Mouse (Mus musculus) liver, embryonic 13.5 days (tissue): ENCODE results near the gene March8. TPM values are rescaled to one million over a fixed set of nuclear protein-coding genes. Genes with fewer than 3 reads are reported as not detected.
"Not testable (repeated sequence)": the region's sequence is repeated elsewhere in the genome, so short reads cannot be mapped to it uniquely, and the experiment has no call there.

Source experiments
- ATAC-seq: fragments of 200-750 bp; cut with Nextera tagmentation; 2 replicates; pipeline ENCODE4 v1.8.0; 2017; ENCODE audit warnings: low read depth, mild to moderate bottlenecking, moderate number of reproducible peaks, moderate library complexity
- DNase-seq: peaks from one replicate; pipeline ENCODE4 v3.0.0; 2022
- H3K27ac ChIP-seq: fragments of 300-500 bp; sonication (generic); 2 replicates; pipeline ENCODE4 v1.5.1; 2015; ENCODE audit warnings: moderate library complexity, mild to moderate bottlenecking, inconsistent platforms
- H3K27me3 ChIP-seq: fragments of 300-500 bp; sonication (generic); 2 replicates; pipeline ENCODE4 v1.6.1; 2015; ENCODE audit warnings: mild to moderate bottlenecking, inconsistent platforms
- H3K36me3 ChIP-seq: fragments of 300-500 bp; sonication (generic); 2 replicates; pipeline ENCODE4 v1.6.1; 2015; ENCODE audit warnings: mild to moderate bottlenecking, inconsistent platforms
- H3K4me1 ChIP-seq: fragments of 300-500 bp; sonication (generic); replicated peaks from 2 replicates; pipeline ENCODE4 v1.6.1; 2015; ENCODE audit warnings: inconsistent platforms
- H3K4me2 ChIP-seq: fragments of 300-500 bp; sonication (generic); 2 replicates; pipeline ENCODE4 v1.6.1; 2015; ENCODE audit warnings: inconsistent platforms, mild to moderate bottlenecking, moderate library complexity
- H3K4me3 ChIP-seq: fragments of 300-500 bp; sonication (generic); replicated peaks from 2 replicates; pipeline ENCODE4 v1.5.1; 2015; ENCODE audit warnings: mild to moderate bottlenecking, inconsistent platforms
- H3K9ac ChIP-seq: fragments of 300-500 bp; sonication (generic); 2 replicates; pipeline ENCODE4 v1.6.1; 2015; ENCODE audit warnings: mild to moderate bottlenecking, inconsistent platforms
- H3K9me3 ChIP-seq: fragments of 300-500 bp; sonication (generic); replicated peaks from 2 replicates; pipeline ENCODE4 v1.6.1; 2016; ENCODE audit warnings: inconsistent platforms
- WGBS: fragments of 180-500 bp; shearing (Covaris S2); methylation state at CpG from one replicate; pipeline ENCODE4 v1.1.7; 2015; ENCODE audit not compliant: insufficient replicate concordance; 5-methylcytosine and 5-hydroxymethylcytosine counted together
- polyA plus RNA-seq: library from polyadenylated mRNA; unstranded; fragments of >200 nt; fragmentation: Nextera tagmentation; extraction: Ambion mirVana; gene quantifications from 2 replicates; pipeline ENCODE4 v1.2.1, GENCODE M21; 2015

Gene March8
- polyA plus RNA-seq, 1 experiment from 2014 or later, result 76.9 TPM

DNA sequence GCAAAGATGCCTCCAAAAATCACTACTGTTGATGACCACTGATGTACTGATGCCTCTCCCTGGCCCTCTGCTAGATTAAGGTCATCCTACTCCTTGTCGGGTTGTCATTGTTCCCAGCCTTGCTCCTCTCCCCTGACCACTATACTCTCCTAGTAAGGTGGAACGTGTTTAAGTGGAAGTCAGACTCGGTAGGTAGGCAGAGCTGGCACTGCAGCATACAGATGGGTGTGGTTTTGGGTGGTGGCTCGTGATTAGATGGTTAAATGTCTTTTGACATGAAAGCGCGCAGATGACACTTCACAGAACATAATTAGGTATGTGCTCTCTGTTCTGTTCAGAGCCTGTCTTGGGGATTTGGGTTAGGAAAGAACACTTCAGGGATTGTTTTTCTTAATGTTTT, 12.8 kb downstream of the March8 start:
- H3K27me3 ChIP-seq, result no peaks in the 10 kb centered on the region
- WGBS, result 20% methylated on average over 6 of the region's 6 CpGs
- H3K4me1 ChIP-seq, result peaks cover 60% of the 10 kb centered on the region
- H3K9me3 ChIP-seq, result no peaks in the 10 kb centered on the region
- peak overlapping the region; percentile 97 for H3K27ac ChIP-seq
- DNase-seq (peak; percentile 73), ATAC-seq (peak; percentile 87)
- peaks cover 15% of the 10 kb centered on the region for H3K36me3 ChIP-seq
- peak overlapping the region; percentile 69 for H3K4me3 ChIP-seq
- peak overlapping the region; percentile 83 for H3K4me2 ChIP-seq
- H3K9ac ChIP-seq, result peak overlapping the region; percentile 84

DNA sequence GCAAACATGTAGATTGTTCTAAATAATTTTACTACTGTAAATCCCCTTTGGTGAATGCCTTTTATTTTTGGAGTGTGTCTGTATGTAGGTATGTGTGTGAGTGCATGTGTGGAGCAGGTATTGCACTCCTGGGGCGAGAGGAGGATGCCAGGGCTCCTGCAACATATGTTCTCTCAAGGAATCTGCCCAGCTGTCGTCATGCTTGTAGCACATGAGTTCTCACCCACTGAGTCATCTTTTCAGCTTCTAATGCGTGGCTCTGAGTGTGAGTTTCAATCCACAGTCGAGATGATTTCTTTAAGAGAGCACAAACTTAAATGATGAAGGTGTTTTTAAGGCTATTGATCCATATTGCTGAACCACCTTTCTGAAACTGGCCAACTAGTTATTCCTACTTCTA, 13.7 kb downstream of the March8 start:
- H3K4me2 ChIP-seq, result peak overlapping the region; percentile 83
- WGBS, result 60% methylated on average over 4 of the region's 4 CpGs
- H3K4me1 ChIP-seq, result peaks cover 67% of the 10 kb centered on the region
- H3K4me3 ChIP-seq, result peak overlapping the region; percentile 69
- H3K36me3 ChIP-seq, result peaks cover 13% of the 10 kb centered on the region
- peak overlapping the region; percentile 84 for H3K9ac ChIP-seq
- no peaks in the 10 kb centered on the region for H3K27me3 ChIP-seq
- no peak for DNase-seq
- H3K27ac ChIP-seq, result peak overlapping the region; percentile 97
- H3K9me3 ChIP-seq, result no peaks in the 10 kb centered on the region
- no peak for ATAC-seq

DNA sequence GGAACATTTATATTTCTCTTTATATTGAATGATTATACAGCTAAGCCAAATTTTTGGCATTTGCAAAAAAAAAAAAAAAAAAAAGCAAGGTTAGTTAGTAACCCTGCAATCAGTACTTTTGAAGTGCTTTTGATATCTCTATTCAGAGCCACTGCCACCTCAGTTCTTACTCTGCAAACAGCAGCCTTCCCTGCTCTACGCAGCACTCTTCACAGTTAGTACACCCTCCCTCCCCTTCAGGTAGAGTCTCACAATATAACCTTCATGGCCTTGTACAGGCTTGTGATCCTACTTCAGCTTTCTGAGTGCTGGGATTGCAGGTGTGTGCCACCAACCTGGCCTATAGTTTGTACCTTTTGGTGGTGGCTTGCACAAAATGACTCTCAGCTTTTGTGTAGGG, 15.6 kb downstream of the March8 start:
- DNase-seq (no peak), ATAC-seq (no peak)
- Histone ChIP-seq H3K4me3 (peak overlapping the region; percentile 51), H3K36me3 (peaks cover 22% of the 10 kb centered on the region), H3K4me1 (peaks cover 70% of the 10 kb centered on the region), H3K9me3 (no peaks in the 10 kb centered on the region), H3K27me3 (no peaks in the 10 kb centered on the region), H3K9ac (peak overlapping the region; percentile 68), H3K4me2 (peak overlapping the region; percentile 69), H3K27ac (peak overlapping the region; percentile 74)
- WGBS, result 74% methylated on average over 1 of the region's 1 CpGs

DNA sequence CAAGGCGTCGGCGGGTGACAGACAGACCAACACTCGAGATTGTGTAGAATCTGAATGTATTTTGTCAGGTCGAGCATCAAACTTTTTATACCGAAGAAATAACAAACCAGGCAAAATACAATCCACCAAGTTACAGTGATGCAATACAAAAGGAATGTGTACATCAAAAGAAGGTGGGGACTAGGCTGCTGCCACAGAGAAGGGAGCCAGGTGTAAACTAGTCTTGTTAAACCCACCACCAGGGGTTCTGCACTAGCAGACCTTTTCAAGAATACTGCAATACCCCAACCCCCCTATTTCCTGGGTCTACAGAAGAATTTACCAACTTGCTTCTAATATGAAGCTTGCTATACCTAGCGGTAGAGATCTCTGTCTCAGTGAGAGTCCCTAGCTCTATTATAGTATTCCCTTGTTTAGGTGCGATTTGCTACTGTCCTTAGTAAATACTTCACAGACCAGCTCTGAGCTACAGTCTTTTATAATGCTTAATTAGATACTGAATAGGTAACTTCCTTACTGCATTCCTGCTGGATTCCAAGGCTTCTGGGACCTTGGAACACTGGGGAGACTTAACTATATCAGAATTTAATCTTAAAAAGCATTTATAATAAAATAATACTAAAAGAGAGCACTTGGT, 18.6 kb downstream of the March8 start:
- DNase-seq, H3K27ac ChIP-seq, H3K4me3 ChIP-seq, H3K27me3 ChIP-seq, H3K9me3 ChIP-seq, H3K4me2 ChIP-seq, H3K9ac ChIP-seq, ATAC-seq: not testable (repeated sequence)
- peaks cover 35% of the 10 kb centered on the region for H3K36me3 ChIP-seq
- peaks cover 69% of the 10 kb centered on the region for H3K4me1 ChIP-seq
- WGBS, result 79% methylated on average over 8 of the region's 8 CpGs

DNA sequence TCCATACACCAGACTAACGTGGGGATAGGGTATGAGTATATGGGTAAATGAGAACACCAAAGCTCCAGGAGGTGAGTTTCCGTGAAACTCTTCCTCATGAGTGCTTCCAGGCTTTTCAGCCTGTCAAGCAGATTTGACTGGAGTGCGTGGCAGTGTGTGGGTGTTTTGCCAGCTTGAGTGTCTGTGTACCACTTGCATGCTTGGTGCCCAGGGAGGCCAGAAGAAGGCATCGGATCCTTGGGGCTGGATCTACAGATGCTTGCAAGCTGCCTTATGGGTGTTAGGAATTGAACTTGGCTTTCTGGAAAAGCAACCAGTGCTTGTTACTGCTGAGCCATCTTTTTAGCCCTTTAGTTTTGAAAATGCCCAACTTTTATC, 19.1 kb downstream of the March8 start:
- 89% methylated on average over 4 of the region's 4 CpGs for WGBS

DNA sequence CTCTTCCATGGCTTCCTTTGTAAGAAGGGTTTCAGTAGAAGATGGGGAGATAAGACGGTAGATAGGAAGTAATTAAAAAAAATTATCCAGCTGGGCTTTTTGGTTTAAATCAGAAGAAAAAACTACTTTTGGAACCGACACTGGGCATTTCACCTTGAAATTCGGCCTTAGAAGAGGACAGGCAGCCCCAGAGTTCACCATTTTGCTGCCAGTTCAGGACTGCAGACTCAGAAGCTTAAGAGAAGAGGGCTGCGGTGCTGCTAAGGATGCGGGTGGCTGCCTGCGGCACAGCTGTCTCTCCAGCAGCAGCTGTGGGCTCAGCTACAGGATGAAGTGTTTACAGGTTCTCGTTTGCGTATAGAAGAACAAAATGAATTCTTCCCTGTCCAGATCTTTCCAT, 20.2 kb downstream of the March8 start:
- H3K36me3 ChIP-seq, result peaks cover 45% of the 10 kb centered on the region
- H3K27me3 ChIP-seq, result no peaks in the 10 kb centered on the region
- 73% methylated on average over 8 of the region's 8 CpGs for WGBS

More for the DNA sequence above, 19.1 kb downstream of the March8 start:
- DNase-seq, result no peak
- Histone ChIP-seq H3K4me3 (no peak overlapping the region), H3K4me2 (0 out of 2 replicates have a peak overlapping the region, but pooled peaks have one; percentile 21), H3K27ac (no peak overlapping the region), H3K36me3 (peaks cover 40% of the 10 kb centered on the region), H3K27me3 (no peaks in the 10 kb centered on the region), H3K9ac (no peak overlapping the region), H3K9me3 (no peaks in the 10 kb centered on the region), H3K4me1 (peaks cover 71% of the 10 kb centered on the region)
- ATAC-seq, result no peak

DNA sequence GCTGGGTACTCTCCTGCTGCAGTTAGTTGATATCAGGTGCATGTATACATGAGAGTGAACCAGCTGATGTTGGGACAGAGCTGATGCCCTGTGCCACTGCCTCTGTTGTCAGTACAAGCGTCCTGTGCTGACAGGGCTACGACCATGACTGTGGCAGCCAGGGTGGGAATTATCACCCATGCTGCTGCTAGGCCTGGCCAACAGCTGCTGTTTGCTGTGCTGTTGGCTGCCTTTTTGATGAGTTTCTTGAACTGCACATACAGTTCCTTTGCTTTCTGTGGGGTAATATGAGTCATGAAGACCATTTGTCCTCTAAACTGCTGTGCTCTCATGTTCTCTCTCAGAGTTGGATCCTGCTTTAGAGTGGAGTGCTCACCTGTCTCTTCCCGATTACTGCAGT, 21.4 kb downstream of the March8 start:
- ATAC-seq, result no peak
- WGBS, result 73% methylated on average over 3 of the region's 3 CpGs

More for the DNA sequence above, 20.2 kb downstream of the March8 start:
- no peak for ATAC-seq
- H3K4me3 ChIP-seq, result no peak overlapping the region
- no peak overlapping the region for H3K27ac ChIP-seq
- peaks cover 73% of the 10 kb centered on the region for H3K4me1 ChIP-seq
- H3K9me3 ChIP-seq, result no peaks in the 10 kb centered on the region
- H3K4me2 ChIP-seq, result no peak overlapping the region; the same call in 1 of the 2 replicates
- no peak for DNase-seq
- no peak overlapping the region; the same call in 1 of the 2 replicates for H3K9ac ChIP-seq

DNA sequence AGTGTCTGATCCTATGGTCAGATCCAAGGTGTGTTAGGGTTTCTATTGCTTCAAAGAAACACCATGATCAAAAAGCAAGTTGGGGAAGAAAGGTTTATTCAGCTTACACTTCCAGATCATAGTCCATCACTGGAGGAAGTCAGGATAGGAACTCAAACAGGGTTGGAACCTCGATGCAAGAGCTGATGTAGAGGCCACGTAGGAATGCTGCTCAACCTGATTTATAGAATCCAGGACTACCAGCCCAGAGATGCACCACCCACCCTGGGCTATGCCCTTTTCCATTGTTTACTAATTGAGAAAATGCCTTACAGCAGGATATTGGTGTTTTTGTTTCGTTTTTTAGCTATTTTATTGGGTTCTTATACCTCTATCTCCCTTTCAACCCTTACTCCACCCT, 23.6 kb downstream of the March8 start:
- no peak overlapping the region for H3K9ac ChIP-seq
- peaks cover 49% of the 10 kb centered on the region for H3K4me1 ChIP-seq
- H3K4me3 ChIP-seq, result no peak overlapping the region
- no peaks in the 10 kb centered on the region for H3K9me3 ChIP-seq
- peaks cover 53% of the 10 kb centered on the region for H3K36me3 ChIP-seq
- H3K4me2 ChIP-seq, result no peak overlapping the region
- ATAC-seq (no peak), DNase-seq (no peak)
- WGBS, result 75% methylated on average over 3 of the region's 3 CpGs
- no peak overlapping the region for H3K27ac ChIP-seq
- no peaks in the 10 kb centered on the region for H3K27me3 ChIP-seq

More for the DNA sequence above, 21.4 kb downstream of the March8 start:
- no peak for DNase-seq
- H3K27me3 ChIP-seq, result no peaks in the 10 kb centered on the region
- H3K27ac ChIP-seq, result no peak overlapping the region
- H3K4me2 ChIP-seq, result no peak overlapping the region
- H3K9ac ChIP-seq, result no peak overlapping the region
- no peak overlapping the region for H3K4me3 ChIP-seq
- H3K36me3 ChIP-seq, result peaks cover 54% of the 10 kb centered on the region
- no peaks in the 10 kb centered on the region for H3K9me3 ChIP-seq
- peaks cover 66% of the 10 kb centered on the region for H3K4me1 ChIP-seq

DNA sequence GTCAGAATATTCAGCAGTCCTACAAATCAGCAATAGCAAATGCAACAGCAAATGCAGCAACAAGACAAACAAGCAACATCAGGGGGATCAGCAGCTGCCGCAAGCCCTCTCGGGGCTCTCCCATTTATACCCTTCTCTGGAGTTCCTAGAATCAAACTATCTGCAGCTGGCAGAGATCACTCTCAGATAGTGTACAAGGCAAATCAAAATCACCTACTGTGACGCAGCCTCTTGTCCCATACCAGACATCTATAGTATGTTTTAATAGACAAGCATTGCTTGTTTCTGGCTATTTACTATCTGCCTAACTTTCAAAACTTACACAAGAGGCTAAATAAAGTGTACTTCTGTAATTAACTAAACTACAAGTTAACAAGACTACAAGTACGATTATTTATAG, 24.2 kb downstream of the March8 start:
- no peaks in the 10 kb centered on the region for H3K9me3 ChIP-seq
- ATAC-seq, result no peak
- no peak overlapping the region for H3K4me2 ChIP-seq
- 69% methylated on average over 4 of the region's 4 CpGs for WGBS
- H3K9ac ChIP-seq, result no peak overlapping the region
- no peak overlapping the region for H3K27ac ChIP-seq
- H3K27me3 ChIP-seq, result no peaks in the 10 kb centered on the region
- peaks cover 53% of the 10 kb centered on the region for H3K36me3 ChIP-seq
- no peak for DNase-seq
- H3K4me1 ChIP-seq, result peaks cover 49% of the 10 kb centered on the region
- H3K4me3 ChIP-seq, result no peak overlapping the region

DNA sequence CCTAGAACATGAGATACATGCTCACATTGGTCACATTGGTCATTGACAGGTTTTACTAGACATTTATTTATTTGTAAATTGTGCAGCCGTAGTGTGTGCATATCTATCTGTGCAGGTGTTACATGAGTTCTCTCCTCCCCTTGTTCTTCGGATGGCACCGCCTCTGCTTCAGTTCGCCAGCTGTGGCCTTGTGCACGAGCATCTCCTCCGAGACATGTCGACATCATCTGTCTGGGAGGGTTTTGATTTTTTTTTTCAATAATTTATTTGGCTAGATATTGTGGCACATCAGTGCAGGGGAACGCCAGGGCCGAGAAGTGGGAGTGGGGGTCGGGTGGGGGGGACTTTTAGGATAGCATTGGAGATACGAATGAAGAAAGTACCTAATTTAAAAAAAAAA, 30.1 kb downstream of the March8 start:
- Histone ChIP-seq H3K27ac (0 out of 2 replicates have a peak overlapping the region, but pooled peaks have one; percentile 3), H3K4me1 (peaks cover 64% of the 10 kb centered on the region), H3K36me3 (peaks cover 44% of the 10 kb centered on the region), H3K4me3 (no peak overlapping the region), H3K27me3 (no peaks in the 10 kb centered on the region), H3K9ac (no peak overlapping the region), H3K4me2 (no peak overlapping the region), H3K9me3 (no peaks in the 10 kb centered on the region)
- DNase-seq (no peak), ATAC-seq (no peak)
- 61% methylated on average over 11 of the region's 11 CpGs for WGBS

DNA sequence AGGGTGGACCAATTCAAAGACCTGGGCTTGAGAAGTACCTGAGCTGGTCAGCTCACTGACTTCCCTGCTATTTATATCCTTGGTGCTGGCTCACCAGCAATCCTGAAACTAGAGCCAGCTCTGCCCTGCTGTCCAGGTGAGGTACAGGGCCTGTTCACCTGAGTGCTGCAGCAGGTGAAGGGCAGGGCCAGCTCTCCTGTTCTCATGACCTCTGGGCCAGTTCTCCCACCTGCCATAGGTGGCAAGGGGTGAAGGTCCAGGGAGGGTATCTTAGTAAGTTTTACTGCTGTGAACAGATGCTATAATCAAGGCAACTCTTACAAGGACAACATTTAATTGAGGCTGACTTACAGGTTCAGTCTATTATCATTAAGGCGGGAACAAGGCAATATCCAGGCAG, 32.0 kb downstream of the March8 start:
- Histone ChIP-seq H3K4me2 (peak overlapping the region; percentile 68), H3K9me3 (no peaks in the 10 kb centered on the region), H3K27me3 (no peaks in the 10 kb centered on the region), H3K4me3 (peak overlapping the region; percentile 40), H3K4me1 (peaks cover 78% of the 10 kb centered on the region), H3K9ac (peak overlapping the region; percentile 65), H3K27ac (peak overlapping the region; percentile 95), H3K36me3 (peaks cover 36% of the 10 kb centered on the region)
- peak; percentile 13 for ATAC-seq
- WGBS, result 53% methylated on average over 1 of the region's 1 CpGs
- no peak for DNase-seq
